Mouse (Mus musculus): ENCODE measurements at regions not wholly inside any gene's neighbourhood (a gene's known extent, or its start where the extent isn't known, plus 50 kb on each side); places are given as distances from the start of the nearest gene placed in this dataset.

- no peak for DNase-seq
Observed at GRCm38 (mm10) chr13:6260321-6260865, 287.6 kb upstream of the Pitrm1 start.

- DNase-seq, result no peak
Observed at GRCm38 (mm10) chr13:6261458-6261857, 286.5 kb upstream of the Pitrm1 start.

GRCm38 (mm10) chr13:6270546-6270945 lies 277.4 kb upstream of the Pitrm1 start:
- no peak for DNase-seq

GRCm38 (mm10) chr13:6272932-6273331 lies 275.0 kb upstream of the Pitrm1 start:
- DNase-seq, result peak in 1 of 2 experiments; percentile 5

- DNase-seq, result no peak
Observed at GRCm38 (mm10) chr13:6280073-6280472, 267.9 kb upstream of the Pitrm1 start.

GRCm38 (mm10) chr13:6288109-6288508 lies 259.8 kb upstream of the Pitrm1 start:
- no peak for DNase-seq

GRCm38 (mm10) chr13:6292098-6292497 lies 255.9 kb upstream of the Pitrm1 start:
- peak in 1 of 2 experiments; percentile 12 for DNase-seq

- DNase-seq, result no peak
Observed at GRCm38 (mm10) chr13:6305718-6306117, 242.2 kb upstream of the Pitrm1 start.

- DNase-seq, result no peak
Observed at GRCm38 (mm10) chr13:6306616-6306988, 241.3 kb upstream of the Pitrm1 start.

- peak in 1 of 2 experiments; percentile 7 for DNase-seq
Observed at GRCm38 (mm10) chr13:6306989-6307917, 240.7 kb upstream of the Pitrm1 start.

GRCm38 (mm10) chr13:6316201-6316600 lies 231.7 kb upstream of the Pitrm1 start:
- no peak for DNase-seq

- DNase-seq, result no peak
Observed at GRCm38 (mm10) chr13:6323948-6324347, 224.0 kb upstream of the Pitrm1 start.

- DNase-seq, result no peak
Observed at GRCm38 (mm10) chr13:6330320-6330950, 217.5 kb upstream of the Pitrm1 start.

- DNase-seq, result peak; percentile 22 to 27
Observed at GRCm38 (mm10) chr13:6340157-6340556, 207.8 kb upstream of the Pitrm1 start.

- DNase-seq, result peak; percentile 20 to 61
Observed at GRCm38 (mm10) chr13:6341102-6341737, 206.7 kb upstream of the Pitrm1 start.

- peak in 1 of 2 experiments; percentile 9 for DNase-seq
Observed at GRCm38 (mm10) chr13:6365169-6365568, 182.8 kb upstream of the Pitrm1 start.

- DNase-seq, result no peak
Observed at GRCm38 (mm10) chr13:6367661-6368060, 180.3 kb upstream of the Pitrm1 start.

GRCm38 (mm10) chr13:6374570-6375173 lies 173.3 kb upstream of the Pitrm1 start:
- no peak for DNase-seq

- no peak for DNase-seq
Observed at GRCm38 (mm10) chr13:6377919-6378318, 170.0 kb upstream of the Pitrm1 start.

- DNase-seq, result no peak
Observed at GRCm38 (mm10) chr13:6395562-6396223, 152.3 kb upstream of the Pitrm1 start.

GRCm38 (mm10) chr13:6397648-6398047 lies 150.3 kb upstream of the Pitrm1 start:
- no peak for DNase-seq

GRCm38 (mm10) chr13:6431821-6432220 lies 116.1 kb upstream of the Pitrm1 start:
- no peak for DNase-seq

All from cerebellum, postnatal 14 days (tissue).